Mouse (Mus musculus) stomach, postnatal 0 days (tissue): ENCODE measurements around the gene Fxn.

Experiments
- CTCF ChIP-seq: IDR thresholded peaks from 2 replicates; pipeline ENCODE4 v1.5.1; 2016; ENCODE audit warnings: antibody characterized with exemption, low read depth, mild to moderate bottlenecking, moderate library complexity
- EP300 ChIP-seq: optimal IDR thresholded peaks from 2 replicates; pipeline ENCODE3; 2016; ENCODE audit warnings: antibody characterized with exemption

DNA sequence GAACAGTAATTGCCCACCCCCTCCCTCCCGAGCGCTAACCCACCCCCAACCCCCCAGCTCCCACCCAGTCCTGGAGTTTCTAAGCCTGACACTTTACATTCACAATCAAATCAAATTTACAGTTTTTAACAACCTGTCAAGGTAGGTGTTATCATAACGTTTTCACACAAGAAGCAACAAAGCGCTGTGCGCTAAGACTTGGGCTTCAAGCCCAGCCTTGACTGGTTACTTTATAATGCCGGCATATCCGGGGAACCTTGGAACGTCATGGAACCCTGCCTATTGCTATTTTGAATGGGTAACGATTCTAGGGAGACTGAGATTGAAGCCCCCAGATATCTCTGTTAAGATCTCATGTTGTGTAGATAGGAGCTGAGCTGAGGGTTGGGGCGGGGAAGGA, 37.8 kb upstream of the Fxn start:
- TF ChIP-seq CTCF (no peak), EP300 (no peak)
